Mouse (Mus musculus) telencephalon, adult 2 months (tissue): ENCODE results near the gene Lrmda.

ENCODE experiments used
- DNase-seq: peaks from one replicate; pipeline ENCODE4 v3.0.0-alpha.2; 2011; ENCODE audit warnings: low read depth, low spot score

Gene Lrmda

GRCm38 (mm10) chr14:22019252-22019948 is at the start of gene Lrmda:
Gene Lrmda, plus strand, starts transcription at chr14:22019712.
- no peak for DNase-seq

DNA sequence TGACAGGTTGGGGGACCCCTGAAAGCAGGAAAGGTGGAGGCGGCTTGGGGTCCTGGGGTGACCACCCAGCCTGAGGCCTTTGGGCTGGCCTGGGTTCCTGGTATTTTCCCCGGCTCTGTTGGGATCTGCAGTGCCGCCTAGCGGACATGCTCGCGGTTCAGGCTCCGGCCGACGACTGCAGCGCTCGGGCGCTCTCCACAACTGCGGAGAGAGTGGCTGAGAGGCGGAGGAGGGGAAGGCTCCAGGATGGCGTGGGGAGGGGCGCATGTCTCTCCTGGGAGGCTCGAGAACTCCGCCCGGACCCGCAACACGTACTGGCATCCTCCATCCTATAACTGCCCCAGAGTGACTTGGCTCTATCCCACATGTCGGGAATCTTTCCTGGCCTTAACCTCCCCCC is 38.0 kb upstream of the Lrmda start:
- no peak for DNase-seq

GRCm38 (mm10) chr14:21982096-21982591 is 37.4 kb upstream of the Lrmda start:
- DNase-seq, result no peak

DNA sequence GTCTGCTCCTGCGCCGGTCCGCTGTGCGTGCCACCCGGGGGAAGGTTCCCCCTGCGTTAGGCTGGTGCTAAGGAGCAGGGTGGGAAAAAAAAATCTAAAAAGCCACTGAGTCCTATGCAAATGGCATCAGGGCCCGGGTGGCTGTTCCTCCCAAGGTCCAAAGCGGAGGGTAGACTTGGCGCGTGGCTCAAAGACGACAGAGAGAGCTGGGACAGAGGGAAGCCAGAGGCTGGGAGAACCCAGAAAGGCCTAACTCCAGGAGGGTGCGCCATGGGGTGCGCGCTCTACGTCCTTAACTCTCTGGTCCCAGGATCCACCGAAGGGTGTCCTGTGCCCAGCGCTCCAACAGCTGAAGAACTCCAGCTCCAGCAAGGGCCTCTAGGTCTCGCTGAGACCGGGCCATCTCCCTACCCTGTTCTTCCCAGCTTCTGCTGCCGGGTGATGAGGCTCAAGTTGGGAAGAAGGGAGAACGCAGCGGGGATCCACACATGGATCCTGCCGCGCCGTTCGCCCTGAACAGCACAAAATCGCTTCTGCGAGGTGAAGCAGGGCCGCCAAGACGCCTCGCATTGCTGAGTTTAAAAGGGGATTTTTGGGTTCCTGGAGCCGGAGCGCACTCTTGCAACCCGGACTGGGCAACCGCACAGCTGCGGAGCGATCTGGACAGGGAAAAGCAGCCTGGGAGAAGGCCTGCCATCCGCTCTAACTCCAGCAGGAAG is 36.8 kb upstream of the Lrmda start:
- no peak for DNase-seq

DNA sequence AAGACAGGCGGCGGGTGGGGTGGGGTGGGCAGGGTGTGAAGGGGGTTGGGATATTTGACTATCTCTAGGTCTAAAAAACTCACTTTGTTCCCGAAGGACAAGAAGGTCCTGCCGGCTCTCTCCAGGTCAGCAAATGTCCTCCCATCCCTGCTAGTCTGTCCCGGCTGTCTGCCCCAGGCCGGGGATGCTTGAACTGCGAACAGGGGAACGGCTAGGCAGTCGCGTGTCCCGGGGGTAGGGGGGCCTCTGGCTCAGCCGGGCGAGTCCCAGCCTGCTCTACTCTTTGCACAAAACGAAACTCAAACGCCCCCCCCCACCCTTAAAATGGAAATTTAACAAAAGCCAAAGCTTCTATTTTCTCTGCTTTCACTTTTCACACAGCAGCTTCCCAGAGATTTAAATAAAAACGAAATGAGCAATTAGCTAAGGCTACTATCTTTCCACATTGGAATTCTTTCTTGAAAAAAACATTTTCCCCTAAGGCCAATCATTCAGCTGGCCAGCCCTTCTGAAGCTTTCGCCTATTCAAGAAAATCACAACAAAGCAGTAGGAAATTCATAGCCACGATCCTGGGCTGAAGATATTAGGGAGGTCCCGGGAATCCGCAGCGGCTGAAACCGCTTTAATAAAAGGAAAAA is 36.1 kb upstream of the Lrmda start:
- DNase-seq, result no peak

GRCm38 (mm10) chr14:21983950-21984730 is 35.4 kb upstream of the Lrmda start:
- no peak for DNase-seq

- no peak for DNase-seq
Measured at GRCm38 (mm10) chr14:21984757-21985425, 34.6 kb upstream of the Lrmda start.

DNA sequence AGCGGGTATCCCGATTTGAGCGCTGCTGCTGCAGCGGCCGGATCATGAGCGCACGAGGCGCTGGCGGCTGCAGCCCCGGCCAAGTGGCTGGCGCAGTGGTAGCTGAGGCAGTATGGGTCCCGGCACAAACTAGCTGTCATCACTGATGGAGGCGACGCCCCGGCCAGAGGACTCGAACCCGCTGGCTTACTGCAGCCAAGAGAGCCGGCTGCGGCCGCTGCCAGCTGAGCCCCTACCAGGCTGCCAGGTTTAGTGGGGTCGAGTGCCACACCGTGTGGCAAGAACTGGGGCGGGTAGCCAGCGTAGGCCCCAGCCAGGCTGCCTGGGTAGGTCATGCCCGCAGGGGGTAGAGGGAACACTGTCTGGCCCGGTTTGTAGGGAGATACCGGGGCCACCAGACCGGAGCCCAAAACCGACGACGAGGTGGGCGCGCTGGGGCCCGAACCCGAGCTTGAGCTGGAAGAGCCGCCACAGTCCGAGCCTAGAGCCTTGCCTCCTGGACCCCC is 34.0 kb upstream of the Lrmda start:
- DNase-seq, result no peak

- DNase-seq, result no peak
Measured at GRCm38 (mm10) chr14:21985981-21986732, 33.4 kb upstream of the Lrmda start.

- no peak for DNase-seq
Measured at GRCm38 (mm10) chr14:21986733-21987659, 32.5 kb upstream of the Lrmda start.

DNA sequence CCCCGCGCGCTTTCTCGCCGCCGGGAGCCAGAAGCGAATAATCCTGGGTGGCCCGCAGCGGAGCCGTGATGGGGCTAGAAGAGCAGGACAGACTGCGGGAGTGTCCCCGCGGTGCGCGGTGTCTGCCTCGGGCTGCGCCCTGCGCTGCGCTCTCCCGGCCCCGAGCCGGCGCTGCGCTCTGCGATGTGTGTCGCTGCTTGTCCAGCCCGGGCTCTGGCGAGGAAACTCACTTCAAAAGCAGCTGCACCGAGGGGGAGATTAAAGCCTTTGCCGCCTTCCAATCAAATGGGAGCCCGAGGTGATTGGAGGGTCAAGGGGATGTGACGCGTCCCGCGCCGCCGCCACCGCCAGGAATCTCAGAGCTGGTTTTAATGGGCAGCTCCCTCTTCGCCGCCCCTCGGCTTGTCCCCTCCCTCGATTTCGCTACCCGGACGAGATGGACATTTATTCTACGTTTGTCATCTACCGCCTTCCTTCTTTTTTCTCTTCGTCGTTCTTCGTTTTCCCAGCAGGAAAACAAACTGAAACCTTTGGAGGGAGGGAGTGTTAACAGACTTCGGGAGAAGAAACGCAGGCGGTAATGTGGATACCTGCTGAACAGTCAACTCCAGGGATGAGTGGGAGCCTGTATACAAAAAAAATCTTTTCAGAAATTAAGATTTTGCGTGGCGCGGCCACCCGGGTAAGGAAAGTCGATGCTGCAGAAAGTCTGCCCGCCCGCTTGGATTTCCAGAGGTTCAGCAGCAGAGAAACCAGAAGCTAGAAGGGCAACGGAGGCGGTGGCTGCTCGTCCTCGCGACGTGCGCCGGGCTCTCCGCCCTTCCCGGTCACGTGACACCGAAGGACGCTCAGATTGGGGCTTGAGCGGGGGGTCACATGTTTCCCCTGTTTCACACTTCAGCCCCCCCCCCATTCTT is 31.6 kb upstream of the Lrmda start:
- DNase-seq, result peak; percentile 95

GRCm38 (mm10) chr14:21988577-21989290 is 30.8 kb upstream of the Lrmda start:
- DNase-seq, result no peak

- no peak for DNase-seq
Measured at GRCm38 (mm10) chr14:21989291-21989913, 30.1 kb upstream of the Lrmda start, which contains the start of gene Zfp503. Gene Zfp503, minus strand, starts transcription at chr14:21989601.

- no peak for DNase-seq
Measured at GRCm38 (mm10) chr14:21990321-21991021, 29.0 kb upstream of the Lrmda start.

DNA sequence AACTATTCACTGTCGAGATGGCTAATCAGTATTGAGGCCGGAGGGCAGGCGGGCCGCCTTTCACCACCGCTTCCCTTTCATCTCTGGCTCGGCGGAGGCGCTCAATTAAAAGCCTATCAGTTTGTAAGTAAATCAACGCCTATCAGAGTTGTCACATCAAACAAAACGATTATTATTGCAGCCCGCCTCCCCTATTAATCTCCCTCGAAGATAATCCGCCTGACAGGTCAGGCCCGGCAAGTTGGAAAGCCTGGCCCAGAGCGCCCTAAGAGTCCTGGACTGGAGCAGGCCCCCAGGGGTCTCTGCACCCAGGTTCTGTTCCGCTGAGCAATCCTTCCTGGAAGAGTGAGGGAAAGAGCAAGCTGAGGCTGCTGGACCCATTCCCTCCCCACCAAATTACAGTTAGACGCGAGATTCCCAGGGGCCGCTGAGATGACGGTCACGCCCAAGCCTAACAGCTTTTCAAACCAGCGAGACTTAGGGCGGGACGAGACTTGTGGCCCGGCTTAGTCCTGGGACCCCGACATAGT is 28.2 kb upstream of the Lrmda start:
- no peak for DNase-seq

DNA sequence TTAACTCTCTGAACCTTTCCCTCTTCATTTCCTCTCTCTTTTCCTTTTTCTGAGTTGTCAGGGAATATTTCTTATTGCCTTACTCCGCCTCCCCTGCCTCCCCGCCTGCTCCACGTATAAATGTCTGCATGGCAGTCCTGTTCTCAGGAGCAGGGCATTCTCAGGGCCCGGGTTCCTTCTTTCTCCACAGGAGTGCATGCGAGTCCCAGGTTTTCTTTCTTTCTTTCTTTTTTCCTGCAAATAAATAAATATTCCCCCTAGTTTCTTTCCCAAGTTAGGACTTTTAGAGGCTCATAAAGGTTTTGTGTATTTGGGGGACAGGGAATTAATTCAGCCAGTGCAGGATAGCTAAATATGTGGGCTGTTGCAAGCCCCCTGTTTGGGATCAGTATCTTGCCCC is 27.7 kb upstream of the Lrmda start:
- no peak for DNase-seq
